Mouse (Mus musculus) CH12.LX (cell line): ENCODE data around the gene Speg. TPM values are rescaled to one million over a fixed set of nuclear protein-coding genes. Genes with fewer than 3 reads are reported as not detected.

ENCODE experiments used
- DNase-seq: peaks from one replicate; pipeline ENCODE4 v3.0.0-alpha.2; 2013; ENCODE audit errors: extremely low read depth
- H3K27ac ChIP-seq: 2 replicates; pipeline ENCODE4 v1.5.1; 2012; ENCODE audit warnings: low read depth, mild to moderate bottlenecking, control low read depth, moderate library complexity; ENCODE audit not compliant: insufficient read depth
- H3K27me3 ChIP-seq: replicated peaks from 2 replicates; pipeline ENCODE3; 2012; ENCODE audit warnings: inconsistent platforms
- H3K36me3 ChIP-seq, 2 experiments: replicated peaks in 1 of 2; 2 replicates each; pipeline versions ENCODE3 to v1.6.1; 2012; ENCODE audit warnings: inconsistent platforms in 1 of 2, low read length in 1 of 2, mild to moderate bottlenecking in 1 of 2, mixed read lengths in 1 of 2, moderate library complexity in 1 of 2; ENCODE audit not compliant: control insufficient read depth in 1 of 2, insufficient read depth in 1 of 2
- H3K4me1 ChIP-seq, 2 experiments: 2 replicates each; pipeline ENCODE4 v1.6.1; 2012; ENCODE audit warnings: inconsistent platforms in 1 of 2, moderate library complexity in 1 of 2; ENCODE audit not compliant: insufficient read depth in 2 of 2, control insufficient read depth in 1 of 2
- H3K4me2 ChIP-seq: 2 replicates; pipeline ENCODE4 v1.6.1; 2012; ENCODE audit warnings: low read depth, mild to moderate bottlenecking, control low read depth; ENCODE audit not compliant: poor library complexity, insufficient read depth, severe bottlenecking
- H3K4me3 ChIP-seq, 3 experiments: fragments of 150-350 bp in 1 of 3; sonication (generic) in 1 of 3; replicated peaks in 1 of 3; 2 replicates each; pipeline versions ENCODE3 to v1.5.1; 2011 to 2012; ENCODE audit warnings: low read depth in 2 of 3, low read length in 2 of 3, mild to moderate bottlenecking in 2 of 3, moderate library complexity in 2 of 3, control low read depth in 1 of 3, improper control_type of control experiment in 1 of 3, inconsistent platforms in 1 of 3, mixed read lengths in 1 of 3; ENCODE audit not compliant: poor library complexity in 1 of 3
- H3K79me2 ChIP-seq: replicated peaks from 2 replicates; pipeline ENCODE4 v1.6.1; 2012; ENCODE audit warnings: mild to moderate bottlenecking, moderate library complexity; ENCODE audit not compliant: control insufficient read depth, poor library complexity, insufficient read depth, severe bottlenecking; ENCODE audit errors: extremely low read depth
- H3K9ac ChIP-seq: 2 replicates; pipeline ENCODE4 v1.6.1; 2012; ENCODE audit warnings: low read depth, mild to moderate bottlenecking, control low read depth, moderate library complexity; ENCODE audit not compliant: insufficient read depth
- H3K9me3 ChIP-seq: replicated peaks from 2 replicates; pipeline ENCODE3; 2012; ENCODE audit warnings: low read length, inconsistent platforms, mixed read lengths
- CTCF ChIP-seq, 2 experiments: IDR thresholded peaks in 1 of 2; conservative IDR thresholded peaks in 1 of 2; 2 replicates each; pipeline ENCODE4 v1.5.1; 2011 to 2012; ENCODE audit warnings: low read depth in 2 of 2, low read length in 2 of 2, improper control_type of control experiment in 1 of 2, inconsistent platforms in 1 of 2, mild to moderate bottlenecking in 1 of 2, moderate library complexity in 1 of 2
- EP300 ChIP-seq: IDR thresholded peaks from 2 replicates; pipeline ENCODE4 v1.6.1; 2011; ENCODE audit warnings: low read length, improper control_type of control experiment
- ETS1 ChIP-seq: conservative IDR thresholded peaks from 2 replicates; pipeline ENCODE4 v1.6.1; 2012; ENCODE audit warnings: low read depth, mild to moderate bottlenecking, inconsistent platforms, low read length, improper control_type of control experiment, moderate library complexity
- IRF4 ChIP-seq: IDR thresholded peaks from 2 replicates; pipeline ENCODE4 v1.6.1; 2014; ENCODE audit warnings: low read depth, mild to moderate bottlenecking, inconsistent platforms, low read length, improper control_type of control experiment
- JUN ChIP-seq: IDR thresholded peaks from 2 replicates; pipeline ENCODE4 v1.6.1; 2011; ENCODE audit warnings: low read depth, mild to moderate bottlenecking, low read length, improper control_type of control experiment, moderate library complexity; ENCODE audit not compliant: insufficient read depth
- MXI1 ChIP-seq: IDR thresholded peaks from 2 replicates; pipeline ENCODE4 v1.6.1; 2011; ENCODE audit warnings: mild to moderate bottlenecking, low read depth, low read length, improper control_type of control experiment
- MYC ChIP-seq: IDR thresholded peaks from 2 replicates; pipeline ENCODE4 v1.6.1; 2011; ENCODE audit warnings: low read depth, mild to moderate bottlenecking, improper control_type of control experiment, low read length
- NELFE ChIP-seq: IDR thresholded peaks from 2 replicates; pipeline ENCODE4 v1.6.1; 2011; ENCODE audit warnings: low read depth, low read length, improper control_type of control experiment
- NRF1 ChIP-seq: IDR thresholded peaks from 2 replicates; pipeline ENCODE4 v1.6.1; 2014; ENCODE audit warnings: low read depth, mild to moderate bottlenecking, inconsistent platforms, low read length, improper control_type of control experiment, moderate library complexity
- POLR2AphosphoS2 ChIP-seq: IDR thresholded peaks from 2 replicates; pipeline ENCODE4 v1.6.1; 2011; ENCODE audit warnings: low read depth, low read length, improper control_type of control experiment
- RAD21 ChIP-seq: IDR thresholded peaks from 2 replicates; pipeline ENCODE4 v1.6.1; 2011; ENCODE audit warnings: low read depth, mild to moderate bottlenecking, low read length, improper control_type of control experiment, moderate library complexity
- RCOR1 ChIP-seq: conservative IDR thresholded peaks from 2 replicates; pipeline ENCODE4 v1.6.1; 2012; ENCODE audit warnings: low read depth, mild to moderate bottlenecking, inconsistent platforms, low read length, improper control_type of control experiment
- SMC3 ChIP-seq: IDR thresholded peaks from 2 replicates; pipeline ENCODE4 v1.6.1; 2011; ENCODE audit warnings: low read depth, low read length, improper control_type of control experiment
- TBP ChIP-seq: conservative IDR thresholded peaks from 2 replicates; pipeline ENCODE4 v1.6.1; 2011; ENCODE audit warnings: low read depth, low read length, improper control_type of control experiment
- TCF12 ChIP-seq: IDR thresholded peaks from 2 replicates; pipeline ENCODE4 v1.6.1; 2014; ENCODE audit warnings: low read depth, mild to moderate bottlenecking, inconsistent platforms, low read length, improper control_type of control experiment
- ZNF384 ChIP-seq: IDR thresholded peaks from 2 replicates; pipeline ENCODE4 v1.6.1; 2012; ENCODE audit warnings: low read depth, low read length, improper control_type of control experiment, inconsistent platforms
- dilution Hi-C: fragments of 300-500 bp; cut with MboI; formaldehyde crosslinking; loops from 2 replicates; pipeline ENCODE4 v1.14.3; 2020; ENCODE audit warnings: low sequenced_read_pairs; ENCODE audit not compliant: extremely low pct_unique_long_range_greater_than_20kb, extremely low pct_ligation_motif_present
- in situ Hi-C: fragments of 300-500 bp; cut with MboI; formaldehyde crosslinking; loops from 3 replicates; pipeline ENCODE4 v1.14.3; 2019; ENCODE audit warnings: low sequenced_read_pairs, low pct_ligation_motif_present, low pct_unique_long_range_greater_than_20kb, mixed read lengths
- polyA plus RNA-seq: library from polyadenylated mRNA; unstranded; fragments of >175 nt; gene quantifications from 2 replicates; pipeline ENCODE4 v1.2.1, GENCODE M21; 2012; ENCODE audit warnings: low read depth; ENCODE audit not compliant: insufficient read length
- total RNA-seq, 2 experiments: library from RNA; depleted of rRNA; stranded (reverse); fragments of 300-350 nt in 1 of 2; fragments of >200 nt in 1 of 2; gene quantifications; 2 replicates each; pipeline ENCODE4 v1.2.3; 2012 to 2014

Gene Speg
- total and polyA plus RNA-seq, 3 experiments: 13.1 to 30.7 (median 18.8) TPM

GRCm38 (mm10) chr1:75369984-75370660, 5.0 kb upstream of the Speg start:
- no peak for TF ChIP-seq TCF12
- no peak overlapping the region for H3K27ac ChIP-seq
- no peak overlapping the region for H3K4me3 ChIP-seq
- no peaks in the 10 kb centered on the region for H3K27me3 ChIP-seq
- dilution Hi-C loops: no loop called here
- no peak overlapping the region for H3K4me2 ChIP-seq
- no peaks in the 10 kb centered on the region for H3K79me2 ChIP-seq
- peaks cover 4 to 30% of the 10 kb centered on the region in 2 experiments; a peak in 3 of 4 replicates for H3K4me1 ChIP-seq
- no peak for DNase-seq
- in situ Hi-C loops: no loop called here
- H3K9me3 ChIP-seq: no peaks in the 10 kb centered on the region
- H3K9ac ChIP-seq: no peak overlapping the region
- peaks cover 0 to 10% of the 10 kb centered on the region in 2 experiments for H3K36me3 ChIP-seq

GRCm38 (mm10) chr1:75371317-75372095, 3.6 kb upstream of the Speg start:
- TF ChIP-seq RCOR1 (no peak), CTCF (conservative IDR thresholded peaks at IDR 0.05 in 1 of 2, IDR thresholded peaks at IDR 0.05 in 1 of 2; ENCODE audit: low read depth in 2 of 2, low read length in 2 of 2) (peak; percentile 26 to 71; a peak in 2 of 4 replicates), ZNF384 (no peak), NRF1 (no peak), SMC3 (peak; percentile 65), JUN (no peak), IRF4 (0 out of 2 replicates have a peak, but pooled peaks have one; percentile 41), TBP (no peak), NELFE (no peak), RAD21 (peak; percentile 59), POLR2AphosphoS2 (no peak), MXI1 (no peak), ETS1 (0 out of 2 replicates have a peak, but pooled peaks have one; percentile 18), EP300 (0 out of 2 replicates have a peak, but pooled peaks have one; percentile 16), MYC (no peak)
- no peak overlapping the region for H3K9ac ChIP-seq
- H3K4me3 ChIP-seq: no peak overlapping the region
- DNase-seq: peak; percentile 56
- H3K4me1 ChIP-seq: peaks cover 4 to 30% of the 10 kb centered on the region in 2 experiments; a peak in 3 of 4 replicates
- no peaks in the 10 kb centered on the region for H3K79me2 ChIP-seq
- peaks cover 0 to 7% of the 10 kb centered on the region in 2 experiments for H3K36me3 ChIP-seq
- no peaks in the 10 kb centered on the region for H3K9me3 ChIP-seq
- H3K27me3 ChIP-seq: no peaks in the 10 kb centered on the region
- dilution Hi-C loops: no loop called here
- H3K27ac ChIP-seq: no peak overlapping the region
- no peak overlapping the region for H3K4me2 ChIP-seq
- in situ Hi-C loops: no loop called here
